Mouse (Mus musculus) liver, adult 2 months (tissue): ENCODE measurements at regions not wholly inside any gene's neighbourhood (a gene's known extent, or its start where the extent isn't known, plus 50 kb on each side); places are given as distances from the start of the nearest gene placed in this dataset.

Source experiments
- CTCF ChIP-seq: fragments of 200-500 bp; IDR thresholded peaks from 2 replicates; pipeline ENCODE4 v1.5.1; 2011; ENCODE audit warnings: low read depth, low read length, control low read depth
- POLR2A ChIP-seq: fragments of 200-500 bp; IDR thresholded peaks from 2 replicates; pipeline ENCODE4 v1.6.1; 2011; ENCODE audit warnings: low read length, control low read depth; ENCODE audit not compliant: insufficient read depth; ENCODE audit errors: extremely low read depth

GRCm38 (mm10) chr10:45806984-45807827 is 229.6 kb downstream of the Hace1 start:
- no peak for TF ChIP-seq CTCF
- TF ChIP-seq POLR2A = no peak
